Mouse (Mus musculus) embryonic facial prominence, embryonic 13.5 days (tissue): ENCODE results near the gene Dgkg. TPM values are rescaled to one million over a fixed set of nuclear protein-coding genes. Genes with fewer than 3 reads are reported as not detected.

Experiments
- ATAC-seq: fragments of 200-750 bp; cut with Nextera tagmentation; 2 replicates; pipeline ENCODE4 v1.8.0; 2017; ENCODE audit warnings: low read depth; ENCODE audit not compliant: insufficient number of reproducible peaks, insufficient read depth, low FRiP score, low TSS enrichment
- H3K27ac ChIP-seq: fragments of 300-500 bp; sonication (generic); 2 replicates; pipeline ENCODE4 v1.5.1; 2015; ENCODE audit warnings: moderate library complexity, mild to moderate bottlenecking, inconsistent platforms
- H3K27me3 ChIP-seq: fragments of 300-500 bp; sonication (generic); 2 replicates; pipeline ENCODE4 v1.6.1; 2015; ENCODE audit warnings: mild to moderate bottlenecking, inconsistent platforms
- H3K36me3 ChIP-seq: fragments of 300-500 bp; sonication (generic); 2 replicates; pipeline ENCODE4 v1.6.1; 2015; ENCODE audit warnings: mild to moderate bottlenecking, inconsistent platforms
- H3K4me1 ChIP-seq: fragments of 300-500 bp; sonication (generic); 2 replicates; pipeline ENCODE4 v1.6.1; 2015; ENCODE audit warnings: inconsistent platforms
- H3K4me2 ChIP-seq: fragments of 300-500 bp; sonication (generic); 2 replicates; pipeline ENCODE4 v1.6.1; 2015; ENCODE audit warnings: moderate library complexity, mild to moderate bottlenecking, inconsistent platforms
- H3K4me3 ChIP-seq: fragments of 300-500 bp; sonication (generic); 2 replicates; pipeline ENCODE4 v1.5.1; 2015; ENCODE audit warnings: mild to moderate bottlenecking, inconsistent platforms
- H3K9ac ChIP-seq: fragments of 300-500 bp; sonication (generic); 2 replicates; pipeline ENCODE4 v1.6.1; 2015; ENCODE audit warnings: mild to moderate bottlenecking, inconsistent platforms
- H3K9me3 ChIP-seq: fragments of 300-500 bp; sonication (generic); 2 replicates; pipeline ENCODE4 v1.6.1; 2016; ENCODE audit warnings: inconsistent platforms
- WGBS: fragments of 180-500 bp; shearing (Covaris S2); methylation state at CpG from one replicate; pipeline ENCODE4 v1.1.7; 2015; ENCODE audit warnings: mixed read lengths; 5-methylcytosine and 5-hydroxymethylcytosine counted together
- polyA plus RNA-seq: library from polyadenylated mRNA; unstranded; fragments of >200 nt; fragmentation: Nextera tagmentation; extraction: Ambion mirVana; gene quantifications from 2 replicates; pipeline ENCODE4 v1.2.1, GENCODE M21; 2015

The Dgkg gene
- polyA plus RNA-seq, 1 experiment from 2014 or later = 0.13 TPM

GRCm38 (mm10) chr16:22505656-22506055 is 151.4 kb downstream of the Dgkg start:
- H3K36me3 ChIP-seq = no peaks in the 10 kb centered on the region
- 0 out of 2 replicates have a peak, but pooled peaks cover 3% of the 10 kb centered on the region for H3K9me3 ChIP-seq
- 55% methylated on average over 6 of the region's 6 CpGs for WGBS
- no peak for ATAC-seq
- no peak overlapping the region for H3K4me2 ChIP-seq
- no peaks in the 10 kb centered on the region for H3K27me3 ChIP-seq
- H3K4me3 ChIP-seq = no peak overlapping the region
- no peak overlapping the region for H3K27ac ChIP-seq
- H3K9ac ChIP-seq = no peak overlapping the region
- H3K4me1 ChIP-seq = peaks cover 22% of the 10 kb centered on the region

- 22% methylated on average over 8 of the region's 8 CpGs for WGBS
- peaks cover 22% of the 10 kb centered on the region for H3K4me1 ChIP-seq
- peak; percentile 66 for ATAC-seq
Measured at GRCm38 (mm10) chr16:22504851-22505250, 152.2 kb downstream of the Dgkg start.

GRCm38 (mm10) chr16:22504049-22504448 is 153.0 kb downstream of the Dgkg start:
- H3K4me3 ChIP-seq = no peak overlapping the region

More at GRCm38 (mm10) chr16:22504851-22505250, 152.2 kb downstream of the Dgkg start:
- no peak overlapping the region for H3K4me3 ChIP-seq
- H3K27ac ChIP-seq = no peak overlapping the region
- H3K9me3 ChIP-seq = 0 out of 2 replicates have a peak, but pooled peaks cover 3% of the 10 kb centered on the region
- no peaks in the 10 kb centered on the region for H3K36me3 ChIP-seq
- no peaks in the 10 kb centered on the region for H3K27me3 ChIP-seq
- H3K9ac ChIP-seq = no peak overlapping the region
- no peak overlapping the region for H3K4me2 ChIP-seq

DNA sequence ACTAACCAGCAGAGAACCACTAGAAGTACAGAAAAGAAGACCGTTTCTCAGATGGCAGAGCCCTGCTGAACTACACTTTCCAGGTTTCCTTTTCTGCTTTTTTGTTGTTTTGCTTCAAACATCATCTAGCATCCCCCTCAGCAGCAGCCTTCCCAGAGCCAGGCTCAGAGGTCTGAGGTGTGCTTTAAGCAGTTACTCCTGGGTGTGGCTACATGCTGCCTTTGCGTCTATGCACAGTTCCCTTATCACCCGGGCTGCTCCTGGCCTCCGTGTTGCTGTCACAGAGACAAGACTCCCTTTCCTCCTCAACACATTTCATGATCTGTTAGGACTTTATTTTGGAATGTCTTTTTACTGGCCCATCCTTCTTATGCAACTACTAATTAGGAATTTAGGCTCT is 153.6 kb downstream of the Dgkg start:
- no peak overlapping the region for H3K4me3 ChIP-seq
- WGBS = 75% methylated on average over 4 of the region's 4 CpGs

More at GRCm38 (mm10) chr16:22504049-22504448, 153.0 kb downstream of the Dgkg start:
- Histone ChIP-seq H3K4me2 (no peak overlapping the region), H3K36me3 (no peaks in the 10 kb centered on the region), H3K4me1 (peaks cover 17% of the 10 kb centered on the region), H3K27ac (peak overlapping the region; percentile 44; the same call in 1 of the 2 replicates), H3K27me3 (no peaks in the 10 kb centered on the region), H3K9me3 (0 out of 2 replicates have a peak, but pooled peaks cover 3% of the 10 kb centered on the region), H3K9ac (no peak overlapping the region)
- WGBS = 44% methylated on average over 5 of the region's 5 CpGs
- ATAC-seq = no peak

GRCm38 (mm10) chr16:22501855-22502254 is 155.2 kb downstream of the Dgkg start:
- 93% methylated on average over 6 of the region's 6 CpGs for WGBS
- H3K27me3 ChIP-seq = no peaks in the 10 kb centered on the region
- H3K4me3 ChIP-seq = no peak overlapping the region
- ATAC-seq = no peak
- H3K4me1 ChIP-seq = peaks cover 17% of the 10 kb centered on the region
- H3K4me2 ChIP-seq = no peak overlapping the region
- no peaks in the 10 kb centered on the region for H3K36me3 ChIP-seq
- no peak overlapping the region for H3K27ac ChIP-seq
- H3K9me3 ChIP-seq = no peaks in the 10 kb centered on the region
- no peak overlapping the region for H3K9ac ChIP-seq

More for the DNA sequence above, 153.6 kb downstream of the Dgkg start:
- Histone ChIP-seq H3K27ac (no peak overlapping the region), H3K36me3 (no peaks in the 10 kb centered on the region), H3K4me2 (no peak overlapping the region), H3K4me1 (peaks cover 17% of the 10 kb centered on the region), H3K27me3 (no peaks in the 10 kb centered on the region), H3K9ac (no peak overlapping the region), H3K9me3 (0 out of 2 replicates have a peak, but pooled peaks cover 3% of the 10 kb centered on the region)
- ATAC-seq = no peak

DNA sequence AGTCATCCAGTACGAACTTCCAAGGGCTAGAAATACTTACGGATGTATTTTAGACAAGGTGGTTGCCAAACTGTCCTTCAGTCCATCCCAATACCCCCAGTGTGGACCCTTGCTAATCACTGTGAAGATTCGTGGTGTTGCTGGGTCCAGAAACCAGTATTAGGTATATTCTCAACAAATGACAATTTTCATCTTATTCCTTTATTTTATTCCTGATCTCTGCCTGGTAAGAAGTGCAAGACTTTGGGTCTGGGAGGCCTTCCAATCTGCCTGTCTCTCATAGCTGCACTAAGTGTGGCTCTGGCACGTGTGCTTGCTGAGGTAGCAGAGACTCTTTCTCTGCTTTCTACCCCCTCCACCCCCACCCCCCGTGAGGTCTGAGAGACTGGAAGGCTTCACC is 156.5 kb downstream of the Dgkg start:
- Histone ChIP-seq H3K27ac (no peak overlapping the region), H3K9ac (no peak overlapping the region), H3K4me3 (no peak overlapping the region), H3K4me1 (peaks cover 17% of the 10 kb centered on the region), H3K27me3 (no peaks in the 10 kb centered on the region), H3K36me3 (no peaks in the 10 kb centered on the region), H3K9me3 (no peaks in the 10 kb centered on the region), H3K4me2 (no peak overlapping the region)
- 74% methylated on average over 5 of the region's 5 CpGs for WGBS
- no peak for ATAC-seq

GRCm38 (mm10) chr16:22499951-22500350 is 157.1 kb downstream of the Dgkg start:
- H3K4me2 ChIP-seq = no peak overlapping the region
- WGBS = 92% methylated on average over 5 of the region's 5 CpGs
- H3K36me3 ChIP-seq = no peaks in the 10 kb centered on the region
- no peak overlapping the region for H3K4me3 ChIP-seq
- peaks cover 11% of the 10 kb centered on the region for H3K4me1 ChIP-seq
- no peaks in the 10 kb centered on the region for H3K27me3 ChIP-seq
- no peak overlapping the region for H3K9ac ChIP-seq
- H3K9me3 ChIP-seq = no peaks in the 10 kb centered on the region
- no peak overlapping the region for H3K27ac ChIP-seq
- no peak for ATAC-seq

GRCm38 (mm10) chr16:22499447-22499846 is 157.6 kb downstream of the Dgkg start:
- H3K36me3 ChIP-seq = no peaks in the 10 kb centered on the region
- H3K27ac ChIP-seq = no peak overlapping the region
- H3K27me3 ChIP-seq = no peaks in the 10 kb centered on the region
- H3K4me3 ChIP-seq = no peak overlapping the region
- no peak overlapping the region for H3K9ac ChIP-seq
- 85% methylated on average over 3 of the region's 3 CpGs for WGBS
- no peak overlapping the region for H3K4me2 ChIP-seq
- no peaks in the 10 kb centered on the region for H3K9me3 ChIP-seq
- ATAC-seq = no peak
- peaks cover 6% of the 10 kb centered on the region for H3K4me1 ChIP-seq

- Histone ChIP-seq H3K9ac (no peak overlapping the region), H3K27ac (no peak overlapping the region), H3K9me3 (no peaks in the 10 kb centered on the region), H3K36me3 (no peaks in the 10 kb centered on the region), H3K27me3 (no peaks in the 10 kb centered on the region), H3K4me1 (no peaks in the 10 kb centered on the region; the same call in 1 of the 2 replicates), H3K4me2 (no peak overlapping the region), H3K4me3 (no peak overlapping the region)
- ATAC-seq = no peak
- 48% methylated on average over 3 of the region's 3 CpGs for WGBS
Measured at GRCm38 (mm10) chr16:22497976-22498375, 159.0 kb downstream of the Dgkg start.

DNA sequence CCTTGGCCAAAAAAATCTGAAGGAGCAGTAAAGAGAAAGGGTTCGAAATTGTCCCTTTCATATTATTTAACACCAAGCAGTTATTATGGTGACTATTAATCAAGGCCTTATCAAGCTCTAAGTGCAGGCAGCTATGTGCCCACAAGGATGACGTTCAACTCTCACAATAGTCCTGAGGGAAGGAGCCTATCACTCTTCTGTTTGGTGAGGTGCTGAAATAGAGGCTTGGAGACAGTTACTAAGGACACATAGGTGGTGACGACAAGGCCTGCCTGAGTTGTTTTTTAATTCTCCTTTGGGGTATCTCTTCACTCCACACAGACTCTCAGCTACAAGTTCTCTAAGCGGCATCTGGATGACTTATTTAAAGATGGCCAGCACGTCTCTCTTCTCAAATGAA is 161.8 kb downstream of the Dgkg start:
- no peak for ATAC-seq
- 84% methylated on average over 5 of the region's 5 CpGs for whole genome bisulfite sequencing
- H3K27me3 ChIP-seq = no peaks in the 10 kb centered on the region
- H3K27ac ChIP-seq = no peak overlapping the region
- no peaks in the 10 kb centered on the region for H3K9me3 ChIP-seq
- H3K4me2 ChIP-seq = no peak overlapping the region
- H3K4me1 ChIP-seq = no peaks in the 10 kb centered on the region; the same call in 1 of the 2 replicates
- H3K9ac ChIP-seq = no peak overlapping the region
- H3K36me3 ChIP-seq = no peaks in the 10 kb centered on the region
- no peak overlapping the region for H3K4me3 ChIP-seq

DNA sequence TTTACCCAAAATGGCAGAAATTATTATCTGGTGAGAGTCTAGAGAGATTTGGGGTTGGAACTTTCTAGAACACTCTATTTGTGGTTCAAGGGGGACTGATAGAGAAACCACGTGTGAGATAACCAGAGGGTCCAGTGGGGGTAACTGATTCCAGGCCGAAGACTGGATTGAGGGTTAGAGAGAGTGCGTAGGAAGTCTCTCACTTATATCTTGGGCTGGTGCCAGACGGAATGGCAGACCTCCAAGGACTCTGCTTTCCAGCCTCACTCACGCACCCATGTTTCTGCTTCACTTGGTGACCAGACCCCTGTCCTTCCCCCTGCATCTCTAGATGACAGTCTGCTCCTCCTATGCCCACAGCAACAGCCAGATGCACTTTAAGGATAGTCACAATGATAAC is 162.2 kb downstream of the Dgkg start:
- Histone ChIP-seq H3K4me2 (no peak overlapping the region), H3K9me3 (no peaks in the 10 kb centered on the region), H3K36me3 (no peaks in the 10 kb centered on the region), H3K4me3 (no peak overlapping the region), H3K27me3 (no peaks in the 10 kb centered on the region), H3K4me1 (no peaks in the 10 kb centered on the region; the same call in 1 of the 2 replicates), H3K27ac (no peak overlapping the region), H3K9ac (no peak overlapping the region)
- no peak for ATAC-seq
- 69% methylated on average over 5 of the region's 5 CpGs for WGBS

DNA sequence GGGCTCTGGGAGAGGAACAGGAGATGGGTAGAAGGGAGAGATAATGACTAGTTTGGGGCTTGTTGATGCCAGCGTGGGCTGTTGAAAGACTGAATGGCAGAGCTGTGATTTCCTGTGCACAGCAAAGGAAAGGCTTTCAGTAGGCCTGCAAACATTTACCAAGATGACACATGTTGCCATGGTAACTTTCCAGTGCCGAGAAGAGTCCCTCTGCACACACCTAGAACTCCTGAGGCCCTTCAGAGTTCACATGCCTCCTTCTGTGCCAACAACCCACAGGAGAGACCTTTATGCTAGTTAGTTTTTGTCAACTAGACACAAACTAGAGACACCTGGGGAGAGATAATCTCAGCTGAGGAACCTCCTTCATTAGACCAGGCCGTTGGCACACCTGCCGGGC is 163.6 kb downstream of the Dgkg start:
- 58% methylated on average over 4 of the region's 4 CpGs for WGBS
- ATAC-seq = no peak
- H3K4me3 ChIP-seq = no peak overlapping the region
- no peaks in the 10 kb centered on the region; the same call in 1 of the 2 replicates for H3K4me1 ChIP-seq
- H3K27ac ChIP-seq = no peak overlapping the region
- H3K4me2 ChIP-seq = no peak overlapping the region
- H3K27me3 ChIP-seq = no peaks in the 10 kb centered on the region
- H3K9ac ChIP-seq = no peak overlapping the region
- no peaks in the 10 kb centered on the region for H3K9me3 ChIP-seq
- H3K36me3 ChIP-seq = no peaks in the 10 kb centered on the region
